Mouse (Mus musculus) forebrain, postnatal 0 days (tissue): Measurements from ENCODE around the gene Ccni. TPM values are rescaled to one million over a fixed set of nuclear protein-coding genes. Genes with fewer than 3 reads are reported as not detected.

Experiments used
- ATAC-seq: fragments of 200-750 bp; cut with Nextera tagmentation; 2 replicates; pipeline ENCODE4 v1.8.0; 2017; ENCODE audit warnings: mild to moderate bottlenecking, moderate library complexity
- DNase-seq: peaks from one replicate; pipeline ENCODE4 v3.0.0-alpha.2; 2015
- H3K27ac ChIP-seq: fragments of 300-500 bp; sonication (generic); 2 replicates; pipeline ENCODE4 v1.5.1; 2014; ENCODE audit warnings: low read depth, mild to moderate bottlenecking, antibody characterized with exemption, low read length, moderate library complexity, mixed read lengths
- H3K27me3 ChIP-seq: fragments of 300-500 bp; sonication (generic); 2 replicates; pipeline ENCODE4 v1.6.1; 2014; ENCODE audit warnings: mild to moderate bottlenecking, low read length, mixed read lengths; ENCODE audit not compliant: insufficient read depth
- H3K36me3 ChIP-seq: fragments of 300-500 bp; sonication (generic); 2 replicates; pipeline ENCODE4 v1.6.1; 2014; ENCODE audit warnings: mild to moderate bottlenecking, moderate library complexity; ENCODE audit not compliant: insufficient read depth
- H3K4me1 ChIP-seq: fragments of 300-500 bp; sonication (generic); 2 replicates; pipeline ENCODE4 v1.6.1; 2014; ENCODE audit warnings: antibody characterized with exemption; ENCODE audit not compliant: insufficient read depth
- H3K4me2 ChIP-seq: fragments of 300-500 bp; sonication (generic); 2 replicates; pipeline ENCODE4 v1.6.1; 2014; ENCODE audit warnings: low read depth, mild to moderate bottlenecking, moderate library complexity
- H3K4me3 ChIP-seq: fragments of 300-500 bp; sonication (generic); 2 replicates; pipeline ENCODE4 v1.5.1; 2014; ENCODE audit warnings: low read depth, low read length, mixed read lengths
- H3K9ac ChIP-seq: fragments of 300-500 bp; sonication (generic); 2 replicates; pipeline ENCODE4 v1.6.1; 2014; ENCODE audit warnings: mild to moderate bottlenecking
- H3K9me3 ChIP-seq: fragments of 300-500 bp; sonication (generic); 2 replicates; pipeline ENCODE4 v1.6.1; 2016; ENCODE audit warnings: low read length
- CTCF ChIP-seq: sonication (generic); IDR thresholded peaks from 2 replicates; pipeline ENCODE4 v1.5.1; 2016; ENCODE audit warnings: antibody characterized with exemption, control low read depth, low read depth
- WGBS: fragments of 180-500 bp; shearing (Covaris S2); extraction: QIAGEN DNeasy Blood & Tissue Kit; methylation state at CpG from one replicate; pipeline ENCODE4 v1.1.7; 2014; 5-methylcytosine and 5-hydroxymethylcytosine counted together
- polyA plus RNA-seq: library from polyadenylated mRNA; unstranded; fragments of >200 nt; fragmentation: Nextera tagmentation; extraction: Ambion mirVana; gene quantifications from 2 replicates; pipeline ENCODE4 v1.2.1, GENCODE M21; 2015
- total RNA-seq: library from RNA; depleted of rRNA; stranded (reverse); fragments of >200 nt; gene quantifications from 2 replicates; pipeline ENCODE4 v1.2.3, GENCODE M21; 2014

Gene Ccni
- total and polyA plus RNA-seq, 2 experiments from 2014 or later: 133 to 284 TPM

DNA sequence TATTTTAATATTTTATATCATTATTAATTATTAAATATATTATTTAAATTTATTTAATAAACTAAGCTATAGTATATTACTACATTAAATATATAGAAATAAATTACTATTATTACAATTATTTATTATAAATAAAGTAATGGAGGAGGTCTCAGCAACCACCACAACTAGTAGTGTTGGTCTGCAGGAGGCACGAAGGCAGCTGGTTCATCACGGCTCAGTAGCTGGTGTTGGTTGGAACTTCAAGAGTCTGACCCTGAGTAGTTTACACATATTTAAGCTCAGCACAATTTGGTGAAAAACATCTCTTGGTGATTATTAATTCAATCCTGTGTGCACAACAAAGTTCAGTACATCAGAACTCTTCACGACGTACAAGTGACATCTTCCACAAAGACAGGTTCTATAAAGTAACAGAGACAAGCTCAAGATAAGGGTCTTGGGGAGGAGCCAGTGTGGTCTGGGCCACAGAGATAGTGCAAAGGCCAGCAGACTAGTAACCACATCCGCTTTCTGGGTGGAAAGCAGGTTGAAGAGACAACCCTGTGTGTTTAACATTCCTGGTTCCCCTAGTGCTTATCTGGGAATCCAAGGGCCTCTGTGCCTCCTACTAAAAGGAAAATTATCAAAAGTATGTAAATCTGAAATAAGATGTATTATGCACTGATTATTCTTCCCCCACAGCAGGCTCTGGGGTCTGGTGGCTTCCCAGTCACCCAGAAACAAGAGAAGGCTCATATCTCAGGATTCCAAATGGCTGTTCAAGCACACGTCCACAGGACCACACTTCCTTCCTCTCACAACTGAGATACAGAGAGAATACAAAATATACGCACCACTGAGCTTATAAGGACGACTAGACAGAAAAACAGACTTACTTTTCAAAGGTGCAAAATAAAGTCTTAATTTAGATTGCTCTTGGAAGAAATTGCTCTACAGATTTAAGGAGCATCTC is 33.6 kb upstream of the Ccni start:
- Histone ChIP-seq H3K27me3 (no peaks in the 10 kb centered on the region), H3K4me1 (no peaks in the 10 kb centered on the region), H3K27ac (no peak overlapping the region), H3K36me3 (no peaks in the 10 kb centered on the region), H3K4me3 (no peak overlapping the region), H3K9me3 (no peaks in the 10 kb centered on the region), H3K4me2 (no peak overlapping the region), H3K9ac (no peak overlapping the region)
- WGBS: 85% methylated on average over 8 of the region's 8 CpGs
- no peak for TF ChIP-seq CTCF
- DNase-seq (no peak), ATAC-seq (no peak)

DNA sequence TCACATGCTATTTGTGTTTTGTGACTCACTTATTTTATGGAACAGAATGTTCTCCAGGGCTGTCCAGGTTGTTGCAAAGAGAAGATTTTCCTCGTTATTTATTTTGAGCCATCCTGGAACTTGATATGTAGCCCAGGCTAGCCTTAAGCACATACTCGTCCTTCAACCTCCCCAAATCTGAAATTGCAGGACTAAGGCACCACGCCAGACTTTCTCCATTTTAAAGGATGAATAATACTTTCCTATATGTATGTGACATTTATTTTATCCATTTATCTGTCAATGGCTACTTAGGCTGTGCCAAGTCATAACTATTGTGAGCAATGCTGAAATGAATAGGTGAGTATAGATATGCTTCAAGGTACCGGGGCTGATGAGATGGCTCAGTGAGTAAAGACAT is 30.2 kb upstream of the Ccni start:
- no peak for DNase-seq
- no peak for TF ChIP-seq CTCF
- Histone ChIP-seq H3K27me3 (no peaks in the 10 kb centered on the region), H3K4me2 (no peak overlapping the region), H3K4me3 (no peak overlapping the region), H3K27ac (no peak overlapping the region), H3K36me3 (no peaks in the 10 kb centered on the region), H3K4me1 (no peaks in the 10 kb centered on the region), H3K9ac (no peak overlapping the region), H3K9me3 (no peaks in the 10 kb centered on the region)
- WGBS: 81% methylated on average over 4 of the region's 4 CpGs
- no peak for ATAC-seq

DNA sequence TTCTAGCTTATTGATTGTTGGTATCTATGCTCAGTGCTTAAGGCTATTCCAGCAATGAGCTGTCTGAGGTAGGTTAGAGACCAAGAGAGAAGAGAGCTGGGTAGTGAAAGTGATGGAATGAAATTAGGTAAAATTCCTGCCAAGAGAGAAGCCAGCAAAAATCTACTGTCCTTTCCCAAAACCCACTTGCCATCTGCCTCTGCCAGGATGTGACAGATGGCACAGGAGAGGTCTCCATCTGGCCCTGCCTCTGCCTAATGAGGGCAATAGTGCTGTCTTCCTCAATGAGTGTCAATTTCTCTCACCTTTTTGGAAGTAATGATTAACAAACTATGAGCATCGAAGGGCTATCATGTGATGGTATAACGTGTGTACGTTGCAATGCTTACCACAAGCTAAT is 29.6 kb upstream of the Ccni start:
- H3K4me3 ChIP-seq: no peak overlapping the region
- ATAC-seq (no peak), DNase-seq (no peak)
- 56% methylated on average over 3 of the region's 3 CpGs for WGBS
- H3K9me3 ChIP-seq: no peaks in the 10 kb centered on the region
- no peaks in the 10 kb centered on the region for H3K27me3 ChIP-seq
- H3K4me1 ChIP-seq: no peaks in the 10 kb centered on the region
- H3K4me2 ChIP-seq: no peak overlapping the region
- TF ChIP-seq CTCF: no peak
- no peaks in the 10 kb centered on the region for H3K36me3 ChIP-seq
- no peak overlapping the region for H3K27ac ChIP-seq
- H3K9ac ChIP-seq: no peak overlapping the region

DNA sequence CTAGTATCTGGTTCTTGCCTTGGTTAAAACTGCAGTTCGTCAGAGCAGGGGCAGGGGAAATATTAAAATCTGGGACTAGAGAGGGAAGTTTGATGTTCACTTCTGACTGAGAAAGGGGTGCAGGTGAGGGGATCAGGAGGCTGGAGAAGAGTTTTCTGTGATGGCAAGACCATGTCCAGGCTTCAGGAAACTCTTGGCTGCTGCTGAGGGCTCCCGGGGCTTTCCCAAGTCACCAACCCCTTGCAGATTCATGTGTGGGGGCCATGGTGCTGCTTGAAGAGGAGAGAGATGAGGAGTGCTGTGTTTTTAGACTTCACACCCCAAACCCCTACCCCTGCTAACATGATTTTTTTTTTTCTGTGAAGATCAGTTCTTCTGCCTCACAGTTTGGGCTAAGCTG is 28.3 kb upstream of the Ccni start:
- TF ChIP-seq CTCF: no peak
- Histone ChIP-seq H3K4me2 (no peak overlapping the region), H3K4me3 (no peak overlapping the region), H3K4me1 (no peaks in the 10 kb centered on the region), H3K36me3 (no peaks in the 10 kb centered on the region), H3K27me3 (no peaks in the 10 kb centered on the region), H3K9me3 (no peaks in the 10 kb centered on the region), H3K9ac (no peak overlapping the region), H3K27ac (no peak overlapping the region)
- WGBS: 78% methylated on average over 2 of the region's 2 CpGs
- ATAC-seq (no peak), DNase-seq (no peak)

DNA sequence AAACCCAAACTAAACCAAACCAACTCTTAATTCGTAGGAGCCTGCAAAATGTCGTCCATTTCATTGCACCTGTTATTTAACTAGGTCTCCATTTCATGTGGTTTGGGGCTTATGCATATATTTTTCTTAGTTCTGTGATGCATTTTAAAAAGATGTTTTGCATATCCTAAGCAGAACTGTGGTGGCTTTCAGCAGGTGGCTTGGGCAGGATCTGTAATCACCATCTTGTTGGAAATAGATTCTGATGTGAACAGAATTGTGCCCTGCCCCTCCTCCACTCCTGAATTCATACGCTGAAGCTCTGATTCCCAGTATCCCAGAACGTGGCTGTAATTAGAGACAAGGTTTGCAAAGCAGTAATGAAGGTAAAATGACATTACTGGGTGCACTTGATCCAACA is 27.8 kb upstream of the Ccni start:
- Histone ChIP-seq H3K27me3 (no peaks in the 10 kb centered on the region), H3K4me2 (no peak overlapping the region), H3K4me1 (no peaks in the 10 kb centered on the region), H3K9ac (no peak overlapping the region), H3K36me3 (no peaks in the 10 kb centered on the region), H3K27ac (no peak overlapping the region), H3K9me3 (no peaks in the 10 kb centered on the region), H3K4me3 (no peak overlapping the region)
- peak; percentile 27; the same call in 1 of the 2 replicates for ATAC-seq
- no peak for DNase-seq
- TF ChIP-seq CTCF: no peak
- 37% methylated on average over 4 of the region's 4 CpGs for WGBS

DNA sequence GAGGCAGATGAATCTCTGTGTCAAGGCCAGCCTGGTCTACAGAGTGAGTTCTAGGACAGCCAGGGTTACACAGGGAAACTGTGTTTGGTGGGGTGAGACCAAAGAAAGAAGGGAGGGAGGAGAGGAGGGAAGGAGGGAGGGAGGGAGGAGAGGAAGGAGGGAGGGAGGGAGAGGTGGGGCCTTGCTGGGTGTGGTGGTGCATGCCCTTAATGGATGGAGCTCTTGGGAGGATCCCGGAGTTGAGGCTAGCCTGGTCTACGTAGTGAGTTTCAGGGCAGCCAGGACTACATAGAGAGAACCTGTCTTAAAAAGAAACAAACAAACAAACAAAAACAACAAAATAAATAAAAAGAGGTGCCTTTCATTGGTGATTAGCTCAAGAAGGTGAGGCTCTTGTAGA is 26.5 kb upstream of the Ccni start:
- Histone ChIP-seq H3K36me3 (no peaks in the 10 kb centered on the region), H3K9ac (no peak overlapping the region), H3K9me3 (no peaks in the 10 kb centered on the region), H3K27me3 (no peaks in the 10 kb centered on the region), H3K27ac (no peak overlapping the region), H3K4me1 (no peaks in the 10 kb centered on the region), H3K4me3 (no peak overlapping the region), H3K4me2 (no peak overlapping the region)
- no peak for DNase-seq
- 96% methylated on average over 2 of the region's 2 CpGs for WGBS
- no peak for ATAC-seq
- TF ChIP-seq CTCF: no peak

DNA sequence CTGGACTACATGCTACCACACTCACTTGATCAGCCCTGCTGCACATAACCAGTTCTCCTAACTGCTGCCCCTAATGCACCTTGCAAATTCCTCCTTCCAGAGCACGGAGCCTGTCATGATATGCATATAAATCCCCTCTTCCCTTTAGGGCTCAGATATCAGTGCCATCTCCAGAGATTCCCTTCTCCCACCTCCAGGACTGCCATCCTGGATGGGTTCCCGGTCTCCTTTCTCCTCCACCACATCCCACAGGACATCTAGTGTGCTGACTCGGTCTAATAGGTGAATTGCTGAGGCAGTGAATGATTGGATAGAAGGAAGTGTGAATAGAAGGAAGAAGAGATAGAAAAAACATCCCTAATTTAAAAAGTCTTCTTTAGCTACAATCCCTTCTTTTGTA is 25.4 kb upstream of the Ccni start:
- no peak overlapping the region for H3K4me3 ChIP-seq
- H3K9me3 ChIP-seq: no peaks in the 10 kb centered on the region
- H3K4me1 ChIP-seq: no peaks in the 10 kb centered on the region
- no peak overlapping the region for H3K27ac ChIP-seq
- no peaks in the 10 kb centered on the region for H3K36me3 ChIP-seq
- no peak overlapping the region for H3K4me2 ChIP-seq
- 72% methylated on average over 3 of the region's 3 CpGs for WGBS
- no peak overlapping the region for H3K9ac ChIP-seq
- ATAC-seq (no peak), DNase-seq (no peak)
- no peaks in the 10 kb centered on the region for H3K27me3 ChIP-seq
- no peak for TF ChIP-seq CTCF
